Mouse (Mus musculus): ENCODE results near the gene Fxyd3. TPM values are rescaled to one million over a fixed set of nuclear protein-coding genes. Genes with fewer than 3 reads are reported as not detected.

Fxyd3 gene
- total RNA-seq, 1 experiment from 2014 or later = not detected

- no peak for ATAC-seq (replicated peaks in 1 of 2; ENCODE audit: insufficient read depth in 1 of 2, low FRiP score in 2 of 2, low TSS enrichment in 1 of 2, low read depth in 1 of 2, poor library complexity in 2 of 2, severe bottlenecking in 2 of 2)
These were observed 37.5 kb downstream of the Fxyd3 start for GRCm38 (mm10) chr7:31039011-31039410.

- no peak for ATAC-seq (replicated peaks in 1 of 2; ENCODE audit: insufficient read depth in 1 of 2, low FRiP score in 2 of 2, low TSS enrichment in 1 of 2, low read depth in 1 of 2, poor library complexity in 2 of 2, severe bottlenecking in 2 of 2)
These were observed 38.8 kb downstream of the Fxyd3 start for GRCm38 (mm10) chr7:31037675-31038074.

GRCm38 (mm10) chr7:31036917-31037316 is 39.6 kb downstream of the Fxyd3 start:
- peak in 1 of 2 experiments; percentile 20; a peak in 1 of 4 replicates for ATAC-seq (replicated peaks in 1 of 2; ENCODE audit: insufficient read depth in 1 of 2, low FRiP score in 2 of 2, low TSS enrichment in 1 of 2, low read depth in 1 of 2, poor library complexity in 2 of 2, severe bottlenecking in 2 of 2)

- no peak for ATAC-seq (replicated peaks in 1 of 2; ENCODE audit: insufficient read depth in 1 of 2, low FRiP score in 2 of 2, low TSS enrichment in 1 of 2, low read depth in 1 of 2, poor library complexity in 2 of 2, severe bottlenecking in 2 of 2)
These were observed 41.2 kb downstream of the Fxyd3 start for GRCm38 (mm10) chr7:31035291-31035690.

DNA sequence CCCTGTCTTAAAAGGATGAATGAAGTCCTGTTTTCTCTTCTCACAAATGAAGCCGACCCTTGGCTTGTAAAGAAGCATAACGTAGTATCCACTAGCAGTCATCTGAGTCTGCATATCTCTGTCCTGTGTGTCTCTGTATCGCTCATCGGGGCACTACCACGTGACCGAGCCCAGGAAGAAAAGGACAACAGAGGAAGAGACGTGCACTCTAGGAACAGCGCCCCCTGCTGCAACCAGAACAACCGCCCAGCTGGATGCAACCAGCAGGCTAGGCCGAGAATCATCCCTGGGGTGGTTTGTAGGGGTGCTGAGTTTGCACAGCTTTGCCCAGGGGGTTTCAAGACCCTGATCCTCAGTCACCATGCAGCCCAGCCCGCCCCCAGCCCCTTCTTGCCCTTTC is 41.7 kb downstream of the Fxyd3 start:
- ATAC-seq (replicated peaks in 1 of 2; ENCODE audit: insufficient read depth in 1 of 2, low FRiP score in 2 of 2, low TSS enrichment in 1 of 2, low read depth in 1 of 2, poor library complexity in 2 of 2, severe bottlenecking in 2 of 2) = no peak

DNA sequence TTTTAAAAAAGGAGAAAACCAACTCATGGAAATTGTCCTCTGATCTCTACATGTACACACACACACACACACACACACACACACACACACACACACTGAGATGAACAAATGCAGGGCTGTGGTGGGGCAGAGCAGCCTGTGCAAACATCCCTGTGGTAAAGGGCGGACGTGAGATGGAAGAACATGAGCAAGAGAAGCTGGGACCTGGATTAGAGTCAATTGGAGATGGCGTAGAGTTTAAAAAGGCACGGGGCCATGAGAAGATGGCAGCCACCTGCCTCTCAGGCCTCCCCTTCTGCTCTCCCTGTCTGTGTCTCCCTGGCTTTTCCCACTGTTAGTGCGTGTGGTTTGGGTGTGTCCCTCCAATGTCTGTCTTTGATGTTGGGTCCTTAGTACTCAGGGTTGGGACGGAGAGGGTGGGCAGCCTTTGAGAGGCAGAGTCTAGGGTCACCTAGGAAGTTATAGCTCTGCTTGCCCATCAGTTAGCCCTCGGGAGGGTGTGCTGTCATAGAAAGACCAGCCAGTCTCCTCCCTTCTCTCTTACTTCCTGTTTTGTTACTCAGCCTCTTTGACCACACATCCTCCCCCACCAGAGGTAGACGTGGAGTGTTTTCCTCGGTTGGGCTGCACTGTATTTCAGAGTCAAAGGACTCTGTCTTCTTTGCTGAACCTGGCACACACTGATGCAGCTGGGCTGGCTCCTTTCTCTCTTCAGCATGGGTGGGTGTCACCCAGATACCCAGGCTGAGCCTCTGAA is 42.9 kb downstream of the Fxyd3 start:
- peak; percentile 84 to 94 for ATAC-seq (replicated peaks in 1 of 2; ENCODE audit: insufficient read depth in 1 of 2, low FRiP score in 2 of 2, low TSS enrichment in 1 of 2, low read depth in 1 of 2, poor library complexity in 2 of 2, severe bottlenecking in 2 of 2)

DNA sequence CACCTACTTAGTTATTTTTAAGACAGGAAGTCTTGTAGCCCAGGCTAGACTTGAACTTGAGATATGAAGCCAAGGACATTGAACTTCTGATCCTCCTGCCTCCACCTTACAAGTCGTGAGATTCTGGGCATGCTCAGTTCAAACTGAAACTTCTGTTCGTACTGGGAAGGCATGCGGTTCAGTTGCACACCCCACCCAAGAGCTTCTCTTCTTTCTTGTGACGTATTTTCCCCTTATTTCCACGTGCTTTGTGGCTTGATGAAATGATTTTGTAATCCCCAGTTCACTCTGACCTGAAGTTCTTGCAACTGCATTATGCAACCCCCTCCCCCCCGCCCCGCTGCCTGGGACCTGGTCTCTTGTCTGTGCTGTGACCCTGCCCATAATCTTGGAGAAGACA is 44.8 kb downstream of the Fxyd3 start:
- peak in 1 of 2 experiments; percentile 29; a peak in 2 of 4 replicates for ATAC-seq (replicated peaks in 1 of 2; ENCODE audit: insufficient read depth in 1 of 2, low FRiP score in 2 of 2, low TSS enrichment in 1 of 2, low read depth in 1 of 2, poor library complexity in 2 of 2, severe bottlenecking in 2 of 2)

- no peak for ATAC-seq (replicated peaks in 1 of 2; ENCODE audit: insufficient read depth in 1 of 2, low FRiP score in 2 of 2, low TSS enrichment in 1 of 2, low read depth in 1 of 2, poor library complexity in 2 of 2, severe bottlenecking in 2 of 2)
These were observed 45.8 kb downstream of the Fxyd3 start for GRCm38 (mm10) chr7:31030717-31031116.

DNA sequence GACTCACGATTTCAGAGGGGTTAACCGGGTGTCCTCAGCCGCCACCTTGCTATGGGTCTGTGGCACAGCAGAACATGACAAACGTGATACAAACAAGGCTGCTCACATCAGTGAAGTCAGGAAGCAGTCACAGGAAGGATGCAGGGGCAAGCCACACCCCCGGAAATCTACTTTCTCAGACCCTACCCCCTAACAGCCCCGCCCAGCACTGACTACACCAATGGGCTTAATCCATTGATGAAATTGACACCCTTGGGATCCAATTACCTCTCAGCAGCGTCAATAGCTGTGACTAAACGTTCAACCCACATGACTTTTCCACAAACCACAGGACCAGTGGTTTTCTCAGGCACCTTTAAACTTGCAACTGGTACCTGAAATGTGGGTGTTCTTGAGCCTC is 47.9 kb downstream of the Fxyd3 start:
- ATAC-seq (replicated peaks in 1 of 2; ENCODE audit: insufficient read depth in 1 of 2, low FRiP score in 2 of 2, low TSS enrichment in 1 of 2, low read depth in 1 of 2, poor library complexity in 2 of 2, severe bottlenecking in 2 of 2) = no peak

Other genes starting within 250 kb of the Fxyd3 start
- not detected in 2 replicates for gene Ffar3, start 220.5 kb downstream of the Fxyd3 start, total RNA-seq (2017)
- not detected in 2 replicates for gene Ffar1, start 215.1 kb downstream of the Fxyd3 start, total RNA-seq (2017)
- gene Cd22, start 196.4 kb downstream of the Fxyd3 start, total RNA-seq (2017) = not detected in 2 replicates
- gene Mag, start 161.8 kb downstream of the Fxyd3 start, total RNA-seq (2017) = 0.38 TPM in 1 of 2 replicates, not detected in the other
- not detected in 2 replicates for gene Hamp2, start 152.0 kb downstream of the Fxyd3 start, total RNA-seq (2017)
- gene Hamp, start 132.7 kb downstream of the Fxyd3 start, total RNA-seq (2017) = not detected in 2 replicates
- 120 and 164 TPM in 2 replicates for gene Usf2, start 119.9 kb downstream of the Fxyd3 start, total RNA-seq (2017)
- 1.2 and 2.4 TPM in 2 replicates for gene Lsr, start 103.2 kb downstream of the Fxyd3 start, total RNA-seq (2017)
- not detected in 2 replicates for gene Fam187b, start 102.9 kb downstream of the Fxyd3 start, total RNA-seq (2017)
- gene Fxyd5, start 34.2 kb downstream of the Fxyd3 start, total RNA-seq (2017) = 383 and 391 TPM in 2 replicates
- 2.2 TPM in 1 of 2 replicates, not detected in the other for gene Fxyd7, start 25.2 kb downstream of the Fxyd3 start, total RNA-seq (2017)
- gene Fxyd1, start 19.5 kb downstream of the Fxyd3 start, total RNA-seq (2017) = 2.7 and 15.3 TPM in 2 replicates
- gene Lgi4, start 17.4 kb downstream of the Fxyd3 start, total RNA-seq (2017) = not detected in 2 replicates
- 4.3 and 13.0 TPM in 2 replicates for gene Hpn, start 38.6 kb upstream of the Fxyd3 start, total RNA-seq (2017)
- gene Scn1b, start 50.3 kb upstream of the Fxyd3 start, total RNA-seq (2017) = 4.8 and 6.6 TPM in 2 replicates
- 89.4 and 90.0 TPM in 2 replicates for gene Gramd1a, start 79.2 kb upstream of the Fxyd3 start, total RNA-seq (2017)
- gene Scgb2b2, start 213.8 kb upstream of the Fxyd3 start, total RNA-seq (2017) = not detected in 2 replicates
- not detected in 2 replicates for gene Scgb1b2, start 215.1 kb upstream of the Fxyd3 start, total RNA-seq (2017)